Mouse (Mus musculus) bone marrow, adult 2 months (tissue): ENCODE results near the gene Stx1a.

ENCODE experiments used
- CTCF ChIP-seq: fragments of 200-500 bp; IDR thresholded peaks from 2 replicates; pipeline ENCODE4 v1.5.1; 2011; ENCODE audit warnings: low read length, control low read depth; ENCODE audit not compliant: control insufficient read depth, insufficient read depth
- POLR2A ChIP-seq: fragments of 200-500 bp; IDR thresholded peaks from 2 replicates; pipeline ENCODE4 v1.6.1; 2011; ENCODE audit warnings: low read depth, mild to moderate bottlenecking, control low read depth, low read length, borderline replicate concordance; ENCODE audit not compliant: control insufficient read depth

GRCm38 (mm10) chr5:135009590-135010319, 13.5 kb upstream of the Stx1a start:
- TF ChIP-seq CTCF (peak; percentile 9; the same call in 1 of the 2 replicates), POLR2A (0 out of 2 replicates have a peak, but pooled peaks have one; percentile 26)
